ENCODE assay signal across 10 mouse cellular contexts in the genomic region with DNA sequence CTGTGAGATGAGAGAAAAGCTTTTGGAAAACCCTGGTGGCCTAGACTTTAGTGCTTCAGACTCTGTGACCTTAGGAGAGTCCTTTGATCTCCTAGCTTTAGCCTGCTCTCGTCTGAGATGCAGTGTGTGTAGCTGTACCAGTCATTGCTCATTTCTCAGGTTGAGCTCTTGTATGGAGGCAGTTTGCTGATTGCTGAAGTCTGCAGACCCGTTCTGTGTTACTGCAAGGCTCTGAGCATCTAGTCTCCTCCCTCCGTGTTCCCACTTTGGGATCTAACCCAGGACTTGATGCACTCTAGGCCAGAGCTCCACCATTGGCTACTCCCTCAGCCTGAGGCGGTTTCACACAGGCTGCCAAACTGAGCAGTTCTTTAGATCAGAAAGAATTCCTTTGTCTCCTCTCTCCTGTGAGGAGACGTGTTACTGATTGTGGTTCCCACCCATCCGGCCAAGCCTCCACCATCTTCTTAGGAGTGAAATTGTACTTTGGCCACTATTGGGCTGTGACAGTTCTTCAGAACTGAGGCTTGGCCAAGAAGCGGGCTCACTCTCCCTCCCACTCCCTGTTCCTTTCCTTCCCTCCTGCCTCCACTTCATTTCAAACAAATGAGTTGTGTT.
A peak's percentile ranks its signal among the peaks of the same experiment; 100 is the strongest.
DNase-seq lines count a peak whose midpoint lies in the region; ATAC-seq and TF ChIP-seq lines count a peak whose summit lies in the region.
"Had no signal": no experiment of that assay in that cellular context is flagged by ENCODE, and none has a peak within 500 bp of the region (broad histone marks: within the 10 kb centered on the region; RNA-seq: fewer than 3 reads in every experiment).

No protein-coding gene starts in this region.

- no peak for ATAC-seq in heart, embryonic 12.5 days (ENCODE audit: insufficient number of reproducible peaks, low FRiP score)
- peak; percentile 87 for ATAC-seq in lung, postnatal 0 days
- ATAC-seq in megakaryocyte-erythroid progenitor cell, adult 5-6 weeks (replicated peaks; ENCODE audit: low FRiP score, low TSS enrichment, poor library complexity, severe bottlenecking), result no peak
- no peak for ATAC-seq in liver, embryonic 11.5 days (replicated peaks; ENCODE audit: low FRiP score)
- ATAC-seq: liver, postnatal 0 days had no signal

- H3K27ac ChIP-seq in heart, embryonic 12.5 days (ENCODE audit: poor library complexity, severe bottlenecking), result no peak overlapping the region
- H3K27ac ChIP-seq in lung, postnatal 0 days (ENCODE audit: low read length), result peak overlapping the region; percentile 68
- no peak overlapping the region for H3K27ac ChIP-seq in liver, embryonic 11.5 days (ENCODE audit: low read depth, low read length)

- H3K4me3 ChIP-seq in heart, embryonic 12.5 days, result no peak overlapping the region
- H3K4me3 ChIP-seq in lung, postnatal 0 days (ENCODE audit: low read depth, low read length), result no peak overlapping the region
- no peak overlapping the region for H3K4me3 ChIP-seq in liver, embryonic 11.5 days (ENCODE audit: low read depth, low read length)
- H3K4me3 ChIP-seq: erythroblast, embryonic 14.5 days had no signal

- TF ChIP-seq CTCF in lung, postnatal 0 days (IDR thresholded peaks at IDR 0.05), result no peak

- TF ChIP-seq EP300 in lung, postnatal 0 days (IDR thresholded peaks at IDR 0.05), result 0 out of 2 replicates have a peak, but pooled peaks have one; percentile 35

- H3K4me1 ChIP-seq in heart, embryonic 12.5 days (replicated peaks), result peaks cover 14% of the 10 kb centered on the region
- peaks cover 6% of the 10 kb centered on the region; the same call in 1 of the 2 replicates for H3K4me1 ChIP-seq in lung, postnatal 0 days (ENCODE audit: insufficient read depth, low read depth, low read length)
- peaks cover 5% of the 10 kb centered on the region for H3K4me1 ChIP-seq in liver, embryonic 11.5 days (replicated peaks; ENCODE audit: control insufficient read depth, insufficient read depth, low read length)

- H3K9me3 ChIP-seq in heart, embryonic 12.5 days (replicated peaks), result no peaks in the 10 kb centered on the region
- H3K9me3 ChIP-seq in lung, postnatal 0 days (ENCODE audit: low read length), result no peaks in the 10 kb centered on the region
- no peaks in the 10 kb centered on the region for H3K9me3 ChIP-seq in liver, embryonic 11.5 days (ENCODE audit: control insufficient read depth, low read length)

- H3K27me3 ChIP-seq in heart, embryonic 12.5 days (replicated peaks), result peaks cover 38% of the 10 kb centered on the region
- H3K27me3 ChIP-seq in lung, postnatal 0 days (replicated peaks; ENCODE audit: insufficient read depth, low read length), result no peaks in the 10 kb centered on the region
- H3K27me3 ChIP-seq in liver, embryonic 11.5 days (replicated peaks; ENCODE audit: control insufficient read depth, insufficient read depth, low read length), result 0 out of 2 replicates have a peak, but pooled peaks cover 11% of the 10 kb centered on the region

- no peak overlapping the region for H3K9ac ChIP-seq in heart, embryonic 12.5 days
- H3K9ac ChIP-seq in lung, postnatal 0 days (replicated peaks; ENCODE audit: low read depth), result no peak overlapping the region
- no peak overlapping the region for H3K9ac ChIP-seq in liver, embryonic 11.5 days (ENCODE audit: low read depth, low read length)
- H3K9ac ChIP-seq: liver, postnatal 0 days had no signal

- WGBS in heart, embryonic 12.5 days, result 34% methylated on average over 7 of the region's 7 CpGs
- WGBS in lung, postnatal 0 days, result 31% methylated on average over 7 of the region's 7 CpGs
- WGBS in liver, embryonic 11.5 days, result 52% methylated on average over 7 of the region's 7 CpGs

- H3K4me2 ChIP-seq in heart, embryonic 12.5 days, result no peak overlapping the region
- H3K4me2 ChIP-seq in lung, postnatal 0 days (replicated peaks; ENCODE audit: low read depth, low read length), result no peak overlapping the region
- no peak overlapping the region for H3K4me2 ChIP-seq in liver, embryonic 11.5 days

- H3K36me3 ChIP-seq in heart, embryonic 12.5 days, result no peaks in the 10 kb centered on the region
- H3K36me3 ChIP-seq in lung, postnatal 0 days (ENCODE audit: insufficient read depth, low read length), result no peaks in the 10 kb centered on the region
- H3K36me3 ChIP-seq in liver, embryonic 11.5 days (ENCODE audit: control insufficient read depth, insufficient read depth, low read length), result no peaks in the 10 kb centered on the region

- peak; percentile 96 for DNase-seq in heart, adult 11 months
- peak; percentile 97 for DNase-seq in ZHBTc4 (ENCODE audit: low read depth, low spot score)
- peak; percentile 25 to 44 for DNase-seq in heart, adult 9 months (ENCODE audit: low spot score in 2 of 2)
- DNase-seq in lung, postnatal 0 days (ENCODE audit: low spot score), result peak; percentile 88
- DNase-seq in layer of hippocampus, adult 8-10 months (ENCODE audit: low spot score in 2 of 2), result no peak
- no peak for DNase-seq in liver, embryonic 11.5 days (ENCODE audit: low spot score)
- DNase-seq: liver, postnatal 0 days had no signal

Comparison
In these comparisons a context has a peak if more than half of its experiments do, and no peak if none do; other contexts are left out.
1. DNase-seq: peak in heart, adult 11 months (single experiment), ZHBTc4 (single experiment), heart, adult 9 months (2 of 2) and lung, postnatal 0 days (single experiment); none in layer of hippocampus, adult 8-10 months (0 of 2) and liver, embryonic 11.5 days (single experiment).